Mouse (Mus musculus) liver, postnatal 0 days (tissue): ENCODE data around the gene Tmem95. TPM values are rescaled to one million over a fixed set of nuclear protein-coding genes. Genes with fewer than 3 reads are reported as not detected.
A peak's percentile ranks its signal among the peaks of the same experiment; 100 is the strongest.

ENCODE experiments used
- ATAC-seq: fragments of 200-750 bp; cut with Nextera tagmentation; 2 replicates; pipeline ENCODE4 v1.8.0; 2017; ENCODE audit warnings: mild to moderate bottlenecking, moderate library complexity
- DNase-seq: peaks from one replicate; pipeline ENCODE4 v3.0.0-alpha.2; 2016
- H3K27ac ChIP-seq: fragments of 300-500 bp; sonication (generic); 2 replicates; pipeline ENCODE4 v1.5.1; 2014; ENCODE audit warnings: antibody characterized with exemption, moderate library complexity, mild to moderate bottlenecking, low read depth
- H3K27me3 ChIP-seq: fragments of 300-500 bp; sonication (generic); 2 replicates; pipeline ENCODE4 v1.6.1; 2014; ENCODE audit warnings: low read length, control low read depth, mixed read lengths; ENCODE audit not compliant: insufficient read depth
- H3K36me3 ChIP-seq: fragments of 300-500 bp; sonication (generic); replicated peaks from 2 replicates; pipeline ENCODE4 v1.6.1; 2014; ENCODE audit warnings: mild to moderate bottlenecking, control low read depth, low read length, moderate library complexity, mixed read lengths; ENCODE audit not compliant: insufficient read depth
- H3K4me1 ChIP-seq: fragments of 300-500 bp; sonication (generic); 2 replicates; pipeline ENCODE4 v1.6.1; 2014; ENCODE audit warnings: antibody characterized with exemption, mild to moderate bottlenecking, control low read depth; ENCODE audit not compliant: insufficient read depth
- H3K4me2 ChIP-seq: fragments of 300-500 bp; sonication (generic); 2 replicates; pipeline ENCODE4 v1.6.1; 2014; ENCODE audit warnings: low read depth, mild to moderate bottlenecking, low read length, moderate library complexity, mixed read lengths
- H3K4me3 ChIP-seq: fragments of 300-500 bp; sonication (generic); 2 replicates; pipeline ENCODE4 v1.5.1; 2014; ENCODE audit warnings: low read depth, low read length
- H3K9ac ChIP-seq: fragments of 300-500 bp; sonication (generic); replicated peaks from 2 replicates; pipeline ENCODE4 v1.6.1; 2014; ENCODE audit warnings: mild to moderate bottlenecking, moderate library complexity
- H3K9me3 ChIP-seq: fragments of 300-500 bp; sonication (generic); 2 replicates; pipeline ENCODE4 v1.6.1; 2016; ENCODE audit warnings: mild to moderate bottlenecking, control low read depth, low read length, mixed read lengths
- CTCF ChIP-seq: sonication (generic); IDR thresholded peaks from 2 replicates; pipeline ENCODE4 v1.5.1; 2016; ENCODE audit warnings: antibody characterized with exemption, low read depth
- EP300 ChIP-seq: IDR thresholded peaks from 2 replicates; pipeline ENCODE4 v1.6.1; 2016; ENCODE audit warnings: antibody characterized with exemption, low read depth, mild to moderate bottlenecking
- WGBS: fragments of 180-500 bp; shearing (Covaris S2); extraction: QIAGEN DNeasy Blood & Tissue Kit; methylation state at CpG from one replicate; pipeline ENCODE4 v1.1.7; 2014; ENCODE audit not compliant: insufficient replicate concordance; 5-methylcytosine and 5-hydroxymethylcytosine counted together
- polyA plus RNA-seq: library from polyadenylated mRNA; unstranded; fragments of >200 nt; fragmentation: Nextera tagmentation; extraction: Ambion mirVana; gene quantifications from 2 replicates; pipeline ENCODE4 v1.2.1, GENCODE M21; 2015

Tmem95 gene
- polyA plus RNA-seq, 1 experiment from 2014 or later = not detected

DNA sequence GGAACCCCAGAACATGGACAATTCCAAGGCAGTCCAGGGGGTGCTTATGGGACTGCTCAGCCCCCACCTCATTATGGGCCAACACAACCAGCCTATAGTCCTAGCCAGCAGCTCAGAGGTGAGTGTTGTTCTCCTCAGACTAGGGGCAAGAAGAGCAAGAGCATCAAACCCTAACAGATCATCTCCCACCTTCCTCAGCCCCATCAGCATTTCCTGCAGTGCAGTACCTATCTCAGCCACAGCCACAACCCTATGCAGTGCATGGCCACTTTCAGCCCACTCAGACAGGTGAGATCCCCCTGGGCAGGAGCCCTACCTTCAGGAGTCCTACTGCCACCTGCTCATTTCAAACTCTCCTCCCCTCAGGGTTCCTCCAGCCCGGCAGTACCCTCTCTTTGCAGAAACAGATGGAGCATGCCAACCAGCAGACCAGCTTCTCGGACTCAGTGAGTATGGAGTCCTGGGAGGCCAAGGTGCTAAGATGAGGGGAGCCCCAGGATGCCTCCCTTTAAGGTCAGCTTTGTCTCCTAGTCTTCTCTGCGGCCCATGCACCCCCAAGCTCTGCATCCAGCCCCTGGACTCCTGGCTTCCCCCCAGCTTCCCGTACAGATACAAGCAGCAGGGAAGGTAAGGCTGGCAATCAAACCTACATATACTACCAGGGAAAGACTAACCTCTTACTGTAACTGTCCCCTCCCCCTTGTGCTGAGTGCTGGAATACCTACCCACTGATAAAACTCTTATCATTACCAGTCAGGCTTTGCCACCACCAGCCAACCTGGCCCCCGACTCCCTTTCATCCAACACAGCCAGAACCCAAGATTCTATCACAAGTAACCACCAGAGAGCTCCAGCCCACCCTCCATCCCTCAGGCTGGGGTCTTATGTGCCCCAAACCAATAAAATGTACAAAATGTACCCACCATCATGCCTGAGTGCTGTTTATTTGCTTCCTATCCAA is 38.1 kb upstream of the Tmem95 start:
- Histone ChIP-seq H3K9ac (peak overlapping the region; percentile 93), H3K9me3 (no peaks in the 10 kb centered on the region), H3K27me3 (no peaks in the 10 kb centered on the region), H3K4me2 (peak overlapping the region; percentile 99), H3K27ac (peak overlapping the region; percentile 90), H3K36me3 (peaks cover 56% of the 10 kb centered on the region), H3K4me1 (peaks cover 53% of the 10 kb centered on the region), H3K4me3 (peak overlapping the region; percentile 97)
- ATAC-seq (peak; percentile 14), DNase-seq (peak; percentile 54)
- TF ChIP-seq CTCF (no peak), EP300 (peak; percentile 94)
- WGBS = 49% methylated on average over 5 of the region's 5 CpGs

DNA sequence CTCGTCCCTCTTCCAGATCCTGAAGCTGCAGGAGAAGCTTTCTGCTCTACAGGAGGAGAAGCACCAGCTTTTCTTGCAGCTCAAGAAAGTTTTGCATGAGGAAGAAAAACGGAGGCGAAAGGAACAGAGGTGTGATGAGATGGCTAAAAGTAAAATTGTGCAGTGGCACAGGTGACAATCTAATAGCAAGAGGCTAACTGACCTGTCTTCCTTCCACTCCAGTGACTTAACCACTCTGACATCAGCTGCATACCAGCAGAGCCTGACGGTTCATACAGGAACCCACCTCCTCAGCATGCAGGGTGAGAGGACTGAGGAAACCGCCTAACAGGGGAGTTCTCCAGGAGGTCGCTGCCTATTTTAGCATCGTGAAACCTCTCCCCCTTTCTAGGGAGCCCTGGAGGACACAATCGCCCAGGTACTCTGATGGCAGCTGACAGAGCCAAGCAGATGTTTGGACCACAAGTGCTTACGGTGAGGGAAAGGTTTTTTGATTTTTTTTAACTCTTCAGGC is 37.2 kb upstream of the Tmem95 start:
- Histone ChIP-seq H3K27me3 (no peaks in the 10 kb centered on the region), H3K9me3 (no peaks in the 10 kb centered on the region), H3K4me3 (peak overlapping the region; percentile 97), H3K36me3 (peaks cover 66% of the 10 kb centered on the region), H3K4me1 (peaks cover 53% of the 10 kb centered on the region), H3K27ac (peak overlapping the region; percentile 90), H3K9ac (peak overlapping the region; percentile 93), H3K4me2 (peak overlapping the region; percentile 99)
- DNase-seq (peak; percentile 15), ATAC-seq (no peak)
- WGBS = 29% methylated on average over 9 of the region's 9 CpGs
- TF ChIP-seq EP300 = no peak
- TF ChIP-seq CTCF = no peak

DNA sequence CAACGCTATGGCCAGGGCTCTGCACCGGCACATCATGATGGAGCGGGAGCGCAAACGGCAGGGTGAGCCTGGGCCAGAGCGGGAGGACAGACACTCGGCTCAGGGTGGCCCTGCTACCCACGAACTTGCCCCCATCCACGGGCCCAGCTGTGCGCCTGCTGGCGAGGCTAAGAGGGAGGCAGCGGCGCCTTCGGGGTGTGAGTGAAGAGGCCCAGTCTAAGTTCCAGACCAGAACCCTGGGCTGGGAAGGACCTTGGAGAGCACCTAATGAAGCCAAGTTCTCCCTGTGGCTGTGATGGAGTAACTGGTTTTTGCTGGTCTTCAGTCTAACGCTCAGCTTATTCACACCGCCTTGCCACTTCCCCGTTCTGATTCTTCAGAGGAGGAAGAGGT is 36.5 kb upstream of the Tmem95 start:
- peaks cover 51% of the 10 kb centered on the region for H3K4me1 ChIP-seq
- H3K27ac ChIP-seq = peak overlapping the region; percentile 90
- H3K4me2 ChIP-seq = peak overlapping the region; percentile 99
- H3K27me3 ChIP-seq = no peaks in the 10 kb centered on the region
- peak overlapping the region; percentile 93 for H3K9ac ChIP-seq
- TF ChIP-seq EP300 = no peak
- no peak for TF ChIP-seq CTCF
- no peaks in the 10 kb centered on the region for H3K9me3 ChIP-seq
- H3K4me3 ChIP-seq = peak overlapping the region; percentile 97
- under 1% methylated on average over 17 of the region's 17 CpGs for WGBS
- H3K36me3 ChIP-seq = peaks cover 72% of the 10 kb centered on the region
- peak; percentile 55 for DNase-seq
- ATAC-seq = no peak; the same call in 1 of the 2 replicates

DNA sequence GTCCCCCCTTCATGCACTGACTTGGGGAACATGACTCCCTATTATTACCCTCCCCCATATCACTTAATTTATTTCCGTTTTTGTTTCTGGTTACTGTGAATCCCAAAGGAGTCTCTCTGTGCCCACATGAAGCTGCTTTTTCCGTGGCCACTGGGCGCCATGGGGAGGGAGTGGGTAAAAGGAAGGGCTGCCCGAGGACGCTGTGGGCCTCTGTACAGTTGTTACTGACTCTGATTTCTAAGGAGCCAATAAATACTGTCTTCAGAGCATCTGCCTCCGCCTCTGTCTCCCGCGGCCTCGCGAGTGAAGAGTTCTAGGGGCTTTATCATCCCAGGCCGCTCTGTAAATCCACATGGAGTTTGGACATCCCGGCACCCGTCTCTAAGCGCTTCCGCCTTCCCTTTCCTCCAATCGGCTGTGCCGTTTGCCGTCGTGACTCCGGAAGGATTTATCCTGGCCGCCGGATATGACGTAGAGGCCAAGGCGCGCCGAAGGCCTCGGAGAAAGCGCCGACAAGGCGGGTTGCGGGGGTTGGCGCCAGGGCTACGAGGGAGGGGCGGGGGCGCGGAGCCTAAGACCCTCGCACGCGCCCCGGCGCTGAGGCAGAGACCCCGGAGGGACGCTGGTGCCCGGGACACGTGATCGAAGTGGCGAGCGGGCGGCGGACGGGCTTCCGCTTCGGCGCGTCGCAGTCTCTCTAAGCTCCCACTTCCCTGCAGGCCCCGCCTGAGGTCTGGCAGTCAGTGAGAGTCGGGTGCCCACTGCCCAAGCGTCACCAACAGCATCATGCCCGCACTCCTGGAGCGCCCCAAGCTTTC is 35.9 kb upstream of the Tmem95 start, which contains the start of gene Gps2:
Gene Gps2, plus strand, starts transcription at position 335 of the 818 bp plus-strand sequence.
- ATAC-seq (peak; percentile 87), DNase-seq (peak; percentile 93)
- H3K9me3 ChIP-seq = no peaks in the 10 kb centered on the region
- H3K36me3 ChIP-seq = peaks cover 76% of the 10 kb centered on the region
- peak within 1 kb of the TSS; percentile 90 for H3K27ac ChIP-seq
- H3K4me1 ChIP-seq = peaks cover 45% of the 10 kb centered on the region
- peak within 1 kb of the TSS; percentile 93 for H3K9ac ChIP-seq
- TF ChIP-seq EP300 (peak; percentile 64; the same call in 1 of the 2 replicates), CTCF (no peak)
- WGBS = under 1% methylated on average over 57 of the region's 61 CpGs
- H3K27me3 ChIP-seq = no peaks in the 10 kb centered on the region
- peak within 1 kb of the TSS; percentile 99 for H3K4me2 ChIP-seq
- H3K4me3 ChIP-seq = peak within 1 kb of the TSS; percentile 97

DNA sequence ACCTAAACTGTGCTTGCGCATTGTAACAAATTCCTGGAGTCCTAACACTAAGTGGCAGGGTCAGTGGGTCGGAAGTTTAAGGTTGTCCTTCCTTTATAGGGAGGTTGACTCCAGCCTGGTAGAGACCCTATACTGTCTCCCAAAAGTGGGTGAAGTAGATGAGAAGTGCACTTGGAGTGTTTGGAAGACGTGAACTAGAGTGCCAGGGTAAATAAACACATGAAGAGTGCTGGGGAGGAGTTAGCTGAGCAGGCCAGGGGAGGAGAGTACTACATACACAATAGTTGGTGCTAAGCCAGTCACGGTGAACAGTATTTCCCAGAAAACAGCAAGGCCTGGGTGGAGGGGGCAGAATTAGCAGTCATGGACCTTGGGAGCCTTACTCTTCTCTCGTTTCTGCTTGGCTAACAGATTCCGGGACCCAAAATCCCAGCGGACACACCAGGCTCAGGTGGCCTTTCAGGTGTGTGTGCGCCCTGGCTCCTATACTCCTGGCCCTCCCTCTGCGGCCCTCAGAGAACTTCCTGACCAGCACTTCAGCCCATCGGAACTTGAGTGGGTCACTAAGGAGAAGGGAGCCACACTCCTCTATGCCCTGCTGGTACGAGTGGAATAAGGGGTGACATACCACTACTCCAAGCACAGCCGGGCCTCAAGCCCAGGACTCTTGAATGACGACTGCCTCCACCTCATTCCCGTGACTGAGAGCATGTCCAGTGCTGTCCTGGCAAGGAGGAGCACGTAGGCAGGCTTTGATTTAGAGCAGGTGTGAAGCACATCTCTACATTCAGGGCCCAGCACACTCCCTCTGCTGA is 35.1 kb upstream of the Tmem95 start:
- peaks cover 76% of the 10 kb centered on the region for H3K36me3 ChIP-seq

More for the DNA sequence above, 35.1 kb upstream of the Tmem95 start:
- Histone ChIP-seq H3K27me3 (no peaks in the 10 kb centered on the region), H3K4me3 (peak overlapping the region; percentile 97), H3K9me3 (no peaks in the 10 kb centered on the region), H3K4me1 (peaks cover 39% of the 10 kb centered on the region), H3K4me2 (peak overlapping the region; percentile 99), H3K27ac (peak overlapping the region; percentile 90; the same call in 1 of the 2 replicates), H3K9ac (peak overlapping the region; percentile 93)
- DNase-seq (peak; percentile 14), ATAC-seq (no peak)
- TF ChIP-seq CTCF (no peak), EP300 (no peak)
- 78% methylated on average over 15 of the region's 15 CpGs for WGBS
